Mouse (Mus musculus): ENCODE measurements around the gene Fkbp5. TPM values are rescaled to one million over a fixed set of nuclear protein-coding genes. Genes with fewer than 3 reads are reported as not detected.

Fkbp5 gene
- polyA plus RNA-seq, 1 experiment from 2014 or later: 9.7 TPM

- H3K4me3 ChIP-seq (ENCODE audit: low read depth, low read length): no peak overlapping the region
- no peak for ATAC-seq (ENCODE audit: insufficient read depth, low FRiP score, low TSS enrichment)
- H3K9me3 ChIP-seq (ENCODE audit: control insufficient read depth, low read length): no peaks in the 10 kb centered on the region
- 78% methylated on average over 6 of the region's 6 CpGs for WGBS
- H3K36me3 ChIP-seq (ENCODE audit: control insufficient read depth, insufficient read depth, low read length): no peaks in the 10 kb centered on the region
- no peaks in the 10 kb centered on the region for H3K27me3 ChIP-seq (ENCODE audit: control insufficient read depth, insufficient read depth, low read length)
- no peak for DNase-seq (ENCODE audit: low spot score)
- no peak overlapping the region for H3K4me2 ChIP-seq (ENCODE audit: low read depth)
- no peak overlapping the region for H3K9ac ChIP-seq (ENCODE audit: low read length)
- no peak overlapping the region for H3K27ac ChIP-seq (ENCODE audit: low read depth, low read length)
- H3K4me1 ChIP-seq (ENCODE audit: control insufficient read depth, insufficient read depth, low read length): peaks cover 6% of the 10 kb centered on the region
Observed at GRCm38 (mm10) chr17:28470876-28471275, 46.5 kb downstream of the Fkbp5 start.

- Histone ChIP-seq H3K9ac (ENCODE audit: low read length) (no peak overlapping the region), H3K27ac (ENCODE audit: low read depth, low read length) (no peak overlapping the region), H3K36me3 (ENCODE audit: control insufficient read depth, insufficient read depth, low read length) (no peaks in the 10 kb centered on the region), H3K4me3 (ENCODE audit: low read depth, low read length) (no peak overlapping the region), H3K4me2 (ENCODE audit: low read depth) (no peak overlapping the region), H3K4me1 (ENCODE audit: control insufficient read depth, insufficient read depth, low read length) (peaks cover 6% of the 10 kb centered on the region), H3K9me3 (ENCODE audit: control insufficient read depth, low read length) (no peaks in the 10 kb centered on the region), H3K27me3 (ENCODE audit: control insufficient read depth, insufficient read depth, low read length) (no peaks in the 10 kb centered on the region)
- WGBS: 86% methylated on average over 11 of the region's 11 CpGs
- no peak for DNase-seq (ENCODE audit: low spot score)
- ATAC-seq (ENCODE audit: insufficient read depth, low FRiP score, low TSS enrichment): no peak
Observed at GRCm38 (mm10) chr17:28467749-28468148, 49.6 kb downstream of the Fkbp5 start.

- DNase-seq (ENCODE audit: low spot score) (no peak), ATAC-seq (ENCODE audit: insufficient read depth, low FRiP score, low TSS enrichment) (no peak)
- 86% methylated on average over 4 of the region's 4 CpGs for WGBS
Observed at GRCm38 (mm10) chr17:28465968-28466367, 51.4 kb downstream of the Fkbp5 start.

GRCm38 (mm10) chr17:28463701-28464443, 53.5 kb downstream of the Fkbp5 start:
- ATAC-seq (ENCODE audit: insufficient read depth, low FRiP score, low TSS enrichment) (no peak), DNase-seq (ENCODE audit: low spot score) (no peak)
- Histone ChIP-seq H3K4me2 (ENCODE audit: low read depth) (no peak overlapping the region), H3K9me3 (ENCODE audit: control insufficient read depth, low read length) (no peaks in the 10 kb centered on the region), H3K9ac (ENCODE audit: low read length) (no peak overlapping the region), H3K4me3 (ENCODE audit: low read depth, low read length) (no peak overlapping the region), H3K27me3 (ENCODE audit: control insufficient read depth, insufficient read depth, low read length) (no peaks in the 10 kb centered on the region), H3K4me1 (ENCODE audit: control insufficient read depth, insufficient read depth, low read length) (0 out of 2 replicates have a peak, but pooled peaks cover 2% of the 10 kb centered on the region), H3K36me3 (ENCODE audit: control insufficient read depth, insufficient read depth, low read length) (no peaks in the 10 kb centered on the region), H3K27ac (ENCODE audit: low read depth, low read length) (no peak overlapping the region)
- WGBS: 84% methylated on average over 7 of the region's 7 CpGs

More at GRCm38 (mm10) chr17:28465968-28466367, 51.4 kb downstream of the Fkbp5 start:
- Histone ChIP-seq H3K4me2 (ENCODE audit: low read depth) (no peak overlapping the region), H3K4me1 (ENCODE audit: control insufficient read depth, insufficient read depth, low read length) (peaks cover 4% of the 10 kb centered on the region; the same call in 1 of the 2 replicates), H3K4me3 (ENCODE audit: low read depth, low read length) (no peak overlapping the region), H3K36me3 (ENCODE audit: control insufficient read depth, insufficient read depth, low read length) (no peaks in the 10 kb centered on the region), H3K9ac (ENCODE audit: low read length) (no peak overlapping the region), H3K9me3 (ENCODE audit: control insufficient read depth, low read length) (no peaks in the 10 kb centered on the region), H3K27ac (ENCODE audit: low read depth, low read length) (no peak overlapping the region), H3K27me3 (ENCODE audit: control insufficient read depth, insufficient read depth, low read length) (no peaks in the 10 kb centered on the region)

- H3K4me3 ChIP-seq (ENCODE audit: low read depth, low read length): no peak overlapping the region
- ATAC-seq (ENCODE audit: insufficient read depth, low FRiP score, low TSS enrichment) (no peak), DNase-seq (ENCODE audit: low spot score) (no peak)
- 100% methylated on average over 1 of the region's 1 CpGs for WGBS
- no peaks in the 10 kb centered on the region for H3K36me3 ChIP-seq (ENCODE audit: control insufficient read depth, insufficient read depth, low read length)
- H3K4me2 ChIP-seq (ENCODE audit: low read depth): no peak overlapping the region
- H3K9ac ChIP-seq (ENCODE audit: low read length): no peak overlapping the region
- H3K4me1 ChIP-seq (ENCODE audit: control insufficient read depth, insufficient read depth, low read length): no peaks in the 10 kb centered on the region
- no peak overlapping the region for H3K27ac ChIP-seq (ENCODE audit: low read depth, low read length)
- no peaks in the 10 kb centered on the region for H3K9me3 ChIP-seq (ENCODE audit: control insufficient read depth, low read length)
- no peaks in the 10 kb centered on the region for H3K27me3 ChIP-seq (ENCODE audit: control insufficient read depth, insufficient read depth, low read length)
Observed at GRCm38 (mm10) chr17:28460388-28460787, 56.9 kb downstream of the Fkbp5 start.

- no peaks in the 10 kb centered on the region for H3K36me3 ChIP-seq (ENCODE audit: control insufficient read depth, insufficient read depth, low read length)
- H3K9ac ChIP-seq (ENCODE audit: low read length): no peak overlapping the region
- H3K9me3 ChIP-seq (ENCODE audit: control insufficient read depth, low read length): no peaks in the 10 kb centered on the region
- DNase-seq (ENCODE audit: low spot score) (peak; percentile 27), ATAC-seq (ENCODE audit: insufficient read depth, low FRiP score, low TSS enrichment) (no peak)
- H3K4me2 ChIP-seq (ENCODE audit: low read depth): no peak overlapping the region
- H3K4me1 ChIP-seq (ENCODE audit: control insufficient read depth, insufficient read depth, low read length): no peaks in the 10 kb centered on the region
- no peaks in the 10 kb centered on the region for H3K27me3 ChIP-seq (ENCODE audit: control insufficient read depth, insufficient read depth, low read length)
- no peak overlapping the region for H3K27ac ChIP-seq (ENCODE audit: low read depth, low read length)
- H3K4me3 ChIP-seq (ENCODE audit: low read depth, low read length): no peak overlapping the region
- 75% methylated on average over 4 of the region's 4 CpGs for WGBS
Observed at GRCm38 (mm10) chr17:28455098-28455497, 62.2 kb downstream of the Fkbp5 start.

- 83% methylated on average over 6 of the region's 6 CpGs for WGBS
Observed at GRCm38 (mm10) chr17:28452889-28453288, 64.4 kb downstream of the Fkbp5 start.

GRCm38 (mm10) chr17:28451914-28452313, 65.4 kb downstream of the Fkbp5 start:
- Histone ChIP-seq H3K4me1 (ENCODE audit: control insufficient read depth, insufficient read depth, low read length) (no peaks in the 10 kb centered on the region), H3K36me3 (ENCODE audit: control insufficient read depth, insufficient read depth, low read length) (no peaks in the 10 kb centered on the region), H3K4me3 (ENCODE audit: low read depth, low read length) (no peak overlapping the region), H3K4me2 (ENCODE audit: low read depth) (no peak overlapping the region), H3K27me3 (ENCODE audit: control insufficient read depth, insufficient read depth, low read length) (no peaks in the 10 kb centered on the region), H3K9me3 (ENCODE audit: control insufficient read depth, low read length) (no peaks in the 10 kb centered on the region), H3K27ac (ENCODE audit: low read depth, low read length) (no peak overlapping the region), H3K9ac (ENCODE audit: low read length) (no peak overlapping the region)
- DNase-seq (ENCODE audit: low spot score) (no peak), ATAC-seq (ENCODE audit: insufficient read depth, low FRiP score, low TSS enrichment) (no peak)
- 88% methylated on average over 3 of the region's 3 CpGs for WGBS

More at GRCm38 (mm10) chr17:28452889-28453288, 64.4 kb downstream of the Fkbp5 start:
- no peaks in the 10 kb centered on the region for H3K27me3 ChIP-seq (ENCODE audit: control insufficient read depth, insufficient read depth, low read length)
- no peaks in the 10 kb centered on the region for H3K9me3 ChIP-seq (ENCODE audit: control insufficient read depth, low read length)
- ATAC-seq (ENCODE audit: insufficient read depth, low FRiP score, low TSS enrichment) (no peak), DNase-seq (ENCODE audit: low spot score) (no peak)
- H3K4me3 ChIP-seq (ENCODE audit: low read depth, low read length): no peak overlapping the region
- H3K4me2 ChIP-seq (ENCODE audit: low read depth): no peak overlapping the region
- H3K9ac ChIP-seq (ENCODE audit: low read length): no peak overlapping the region
- H3K4me1 ChIP-seq (ENCODE audit: control insufficient read depth, insufficient read depth, low read length): no peaks in the 10 kb centered on the region
- H3K36me3 ChIP-seq (ENCODE audit: control insufficient read depth, insufficient read depth, low read length): no peaks in the 10 kb centered on the region
- no peak overlapping the region for H3K27ac ChIP-seq (ENCODE audit: low read depth, low read length)

- Histone ChIP-seq H3K27me3 (ENCODE audit: control insufficient read depth, insufficient read depth, low read length) (no peaks in the 10 kb centered on the region), H3K9ac (ENCODE audit: low read length) (no peak overlapping the region), H3K4me3 (ENCODE audit: low read depth, low read length) (no peak overlapping the region), H3K36me3 (ENCODE audit: control insufficient read depth, insufficient read depth, low read length) (no peaks in the 10 kb centered on the region), H3K27ac (ENCODE audit: low read depth, low read length) (no peak overlapping the region), H3K4me1 (ENCODE audit: control insufficient read depth, insufficient read depth, low read length) (no peaks in the 10 kb centered on the region), H3K9me3 (ENCODE audit: control insufficient read depth, low read length) (no peaks in the 10 kb centered on the region), H3K4me2 (ENCODE audit: low read depth) (no peak overlapping the region)
- WGBS: 90% methylated on average over 5 of the region's 5 CpGs
- DNase-seq (ENCODE audit: low spot score) (no peak), ATAC-seq (ENCODE audit: insufficient read depth, low FRiP score, low TSS enrichment) (no peak)
Observed at GRCm38 (mm10) chr17:28451487-28451886, 65.8 kb downstream of the Fkbp5 start.
